Mouse (Mus musculus) mouse embryonic stem cell (cell line): Measurements from ENCODE around the gene Emb.

Experiments
- in situ Hi-C, 2 experiments: fragments of 300-500 bp; cut with MboI; formaldehyde crosslinking; loops; 1 replicate in 1 of 2; 3 replicates in 1 of 2; pipeline ENCODE4 v1.14.3; 2019 to 2020; ENCODE audit warnings: low sequenced_read_pairs in 2 of 2, low pct_unique_long_range_greater_than_20kb in 1 of 2, mixed read lengths in 1 of 2; ENCODE audit not compliant: unreplicated experiment in 1 of 2

The Emb gene

GRCm38 (mm10) chr13:117286939-117287338 lies 78.6 kb downstream of the Emb start:
- in situ Hi-C loops, result loop anchor here (5.0 kb wide), 2 partner anchors 80 to 85 kb away; partner anchors contain the start of gene Emb (in 1 of the 2)

DNA sequence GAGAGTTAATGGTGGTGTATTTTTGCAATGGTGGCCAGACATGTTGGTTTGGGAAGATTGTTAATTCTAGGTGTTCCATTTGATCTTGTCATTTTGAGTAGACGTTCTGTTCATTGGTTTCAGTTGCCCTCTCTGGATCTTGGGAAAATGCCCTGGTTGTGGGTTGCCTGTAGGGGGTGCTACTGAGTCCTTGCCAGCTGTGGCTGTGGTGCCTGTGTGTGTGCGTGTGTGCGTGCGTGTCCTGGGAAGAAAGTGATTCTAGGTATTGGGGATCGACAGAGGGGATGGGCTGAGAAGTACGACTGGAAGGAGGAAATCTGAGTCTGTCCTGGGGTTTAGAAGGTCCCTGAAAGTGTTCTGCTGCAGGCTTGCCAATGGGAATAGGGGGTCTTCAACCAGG lies 79.1 kb downstream of the Emb start:
- in situ Hi-C loops, result loop anchor here (5.0 kb wide), 2 partner anchors 80 to 85 kb away; partner anchors contain the start of gene Emb (in 1 of the 2)

GRCm38 (mm10) chr13:117289494-117290270 lies 81.3 kb downstream of the Emb start:
- in situ Hi-C loops, result loop anchor here (5.0 kb wide), 2 partner anchors 82 to 87 kb away; partner anchors contain the start of gene Emb (in 1 of the 2)

- in situ Hi-C loops, result no loop called here
These were observed 103.3 kb downstream of the Emb start for GRCm38 (mm10) chr13:117311446-117312225.
